Mouse (Mus musculus) kidney, adult 2 months (tissue): ENCODE data around the gene Cnot2. TPM values are rescaled to one million over a fixed set of nuclear protein-coding genes. Genes with fewer than 3 reads are reported as not detected.

Experiments
- DNase-seq: peaks from one replicate; pipeline ENCODE4 v3.0.0; 2021
- H3K27ac ChIP-seq: fragments of 200-500 bp; 2 replicates; pipeline ENCODE4 v1.5.1; 2012; ENCODE audit warnings: low read depth, low read length, control low read depth, inconsistent platforms; ENCODE audit not compliant: insufficient read depth
- H3K27me3 ChIP-seq: fragments of 200-500 bp; replicated peaks from 2 replicates; pipeline ENCODE4 v1.6.1; 2012; ENCODE audit warnings: mild to moderate bottlenecking, moderate library complexity, low read length, inconsistent platforms; ENCODE audit not compliant: control insufficient read depth, insufficient read depth
- H3K36me3 ChIP-seq: fragments of 200-500 bp; 2 replicates; pipeline ENCODE4 v1.6.1; 2012; ENCODE audit warnings: mild to moderate bottlenecking, moderate library complexity, low read length, inconsistent platforms; ENCODE audit not compliant: control insufficient read depth, insufficient read depth
- H3K4me1 ChIP-seq: fragments of 200-500 bp; 2 replicates; pipeline ENCODE4 v1.6.1; 2011; ENCODE audit warnings: low read length; ENCODE audit not compliant: control insufficient read depth, insufficient read depth
- H3K4me3 ChIP-seq: fragments of 200-500 bp; 2 replicates; pipeline ENCODE4 v1.5.1; 2011; ENCODE audit warnings: mild to moderate bottlenecking, low read depth, low read length, control low read depth; ENCODE audit not compliant: insufficient read depth
- CTCF ChIP-seq: fragments of 200-500 bp; conservative IDR thresholded peaks from 2 replicates; pipeline ENCODE4 v1.5.1; 2011; ENCODE audit warnings: low read depth, mild to moderate bottlenecking, control low read depth, low read length, moderate library complexity, mixed read lengths; ENCODE audit not compliant: insufficient read depth, insufficient read length
- POLR2A ChIP-seq: fragments of 200-500 bp; IDR thresholded peaks from one replicate; pipeline ENCODE4 v1.6.1; 2011; ENCODE audit warnings: low read depth, low read length, control low read depth
- WGBS: fragments of 180-500 bp; shearing (Covaris S2); methylation state at CpG from one replicate; pipeline ENCODE4 v1.1.7; 2018; 5-methylcytosine and 5-hydroxymethylcytosine counted together
- polyA plus RNA-seq: library from polyadenylated mRNA; depleted of rRNA; stranded (reverse); fragments of >200 nt; gene quantifications from 2 replicates; pipeline ENCODE4 v1.2.3, GENCODE M21; 2012

Cnot2 gene
- polyA plus RNA-seq, 1 experiment: 32.5 TPM

- 74% methylated on average over 7 of the region's 7 CpGs for WGBS
- Histone ChIP-seq H3K27me3 (no peaks in the 10 kb centered on the region), H3K4me1 (no peaks in the 10 kb centered on the region; the same call in 1 of the 2 replicates), H3K27ac (no peak overlapping the region), H3K4me3 (no peak overlapping the region), H3K36me3 (no peaks in the 10 kb centered on the region; the same call in 1 of the 2 replicates)
- DNase-seq: no peak
- TF ChIP-seq POLR2A (no peak), CTCF (no peak)
Observed at GRCm38 (mm10) chr10:116513254-116513635, 68.1 kb downstream of the Cnot2 start.

- Histone ChIP-seq H3K36me3 (no peaks in the 10 kb centered on the region; the same call in 1 of the 2 replicates), H3K27me3 (no peaks in the 10 kb centered on the region), H3K4me1 (no peaks in the 10 kb centered on the region; the same call in 1 of the 2 replicates), H3K4me3 (no peak overlapping the region), H3K27ac (no peak overlapping the region)
- TF ChIP-seq CTCF (no peak), POLR2A (no peak)
- whole genome bisulfite sequencing: 88% methylated on average over 11 of the region's 11 CpGs
- no peak for DNase-seq
Observed at GRCm38 (mm10) chr10:116512521-116513253, 68.6 kb downstream of the Cnot2 start.

GRCm38 (mm10) chr10:116505303-116506014, 75.9 kb downstream of the Cnot2 start:
- TF ChIP-seq POLR2A (no peak), CTCF (no peak)
- WGBS: 81% methylated on average over 7 of the region's 7 CpGs
- no peak overlapping the region for H3K4me3 ChIP-seq
- H3K36me3 ChIP-seq: no peaks in the 10 kb centered on the region
- no peaks in the 10 kb centered on the region; the same call in 1 of the 2 replicates for H3K4me1 ChIP-seq
- no peak overlapping the region for H3K27ac ChIP-seq
- DNase-seq: no peak
- no peaks in the 10 kb centered on the region for H3K27me3 ChIP-seq

- no peaks in the 10 kb centered on the region for H3K4me1 ChIP-seq
- TF ChIP-seq CTCF (no peak), POLR2A (no peak)
- no peak overlapping the region for H3K4me3 ChIP-seq
- peak; percentile 61 for DNase-seq
- H3K27ac ChIP-seq: no peak overlapping the region
- no peaks in the 10 kb centered on the region for H3K27me3 ChIP-seq
- 49% methylated on average over 3 of the region's 3 CpGs for WGBS
- peaks cover 4% of the 10 kb centered on the region for H3K36me3 ChIP-seq
Observed at GRCm38 (mm10) chr10:116492768-116493167, 88.5 kb downstream of the Cnot2 start.

DNA sequence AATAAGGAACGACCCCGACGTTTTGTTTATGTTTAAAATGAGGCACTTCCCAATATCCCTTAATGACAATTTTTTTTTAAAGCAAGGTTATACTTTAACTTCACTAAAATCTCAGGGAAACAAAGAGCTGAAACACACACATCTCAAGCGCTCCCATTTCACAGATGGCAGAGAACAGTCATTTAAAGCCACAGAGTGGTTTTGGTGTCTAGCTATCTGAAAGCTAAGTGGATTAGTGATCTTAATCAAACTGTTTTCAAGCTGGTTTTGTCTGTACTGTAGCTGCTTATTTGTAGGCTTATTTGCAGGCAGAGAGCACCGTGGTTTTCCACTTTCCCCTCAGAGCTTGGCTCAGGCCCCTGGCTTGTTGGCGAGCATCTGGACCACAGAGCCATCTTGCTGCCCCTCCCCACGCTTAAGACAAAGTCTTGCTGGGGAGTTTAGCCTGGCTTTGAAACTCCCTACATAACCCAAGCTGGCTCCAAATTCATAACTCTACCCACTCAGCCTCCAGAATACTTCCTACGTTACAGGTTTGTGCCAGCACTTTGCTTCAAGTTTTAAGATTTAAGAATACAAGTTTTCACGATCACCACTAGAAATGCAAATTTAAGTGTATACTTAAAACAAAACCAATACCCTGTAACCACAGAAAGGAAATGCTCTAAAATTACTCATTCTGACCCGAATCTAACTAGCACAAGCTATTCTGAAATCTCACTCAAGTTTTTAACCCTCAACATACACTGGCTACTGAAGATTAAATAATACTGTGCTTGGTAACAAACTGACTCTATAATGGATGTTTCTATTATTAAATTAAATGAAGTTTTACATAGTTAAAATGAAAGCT, 94.2 kb downstream of the Cnot2 start:
- 85% methylated on average over 10 of the region's 10 CpGs for WGBS
- Histone ChIP-seq H3K27me3 (no peaks in the 10 kb centered on the region), H3K27ac (no peak overlapping the region), H3K4me1 (no peaks in the 10 kb centered on the region), H3K36me3 (no peaks in the 10 kb centered on the region; the same call in none of the 2 replicates), H3K4me3 (no peak overlapping the region)
- no peak for DNase-seq
- no peak for TF ChIP-seq CTCF
- no peak for TF ChIP-seq POLR2A

GRCm38 (mm10) chr10:116481917-116482316, 99.4 kb downstream of the Cnot2 start:
- Histone ChIP-seq H3K4me1 (no peaks in the 10 kb centered on the region), H3K36me3 (no peaks in the 10 kb centered on the region), H3K27me3 (no peaks in the 10 kb centered on the region; the same call in 1 of the 2 replicates), H3K4me3 (no peak overlapping the region), H3K27ac (no peak overlapping the region)
- WGBS: 81% methylated on average over 12 of the region's 12 CpGs
- TF ChIP-seq POLR2A (no peak), CTCF (no peak)
- DNase-seq: no peak
